Mouse (Mus musculus) heart, embryonic 10.5 days (tissue): ENCODE measurements around the gene Svbp. TPM values are rescaled to one million over a fixed set of nuclear protein-coding genes. Genes with fewer than 3 reads are reported as not detected.

ENCODE experiments used
- DNase-seq: peaks from one replicate; pipeline ENCODE4 v3.0.0-alpha.2; 2017; ENCODE audit warnings: low spot score
- H3K27ac ChIP-seq: fragments of 300-500 bp; sonication (generic); 2 replicates; pipeline ENCODE4 v1.5.1; 2016; ENCODE audit warnings: mild to moderate bottlenecking
- H3K27me3 ChIP-seq: fragments of 300-500 bp; sonication (generic); 2 replicates; pipeline ENCODE4 v1.6.1; 2016; ENCODE audit warnings: mild to moderate bottlenecking; ENCODE audit not compliant: poor library complexity, insufficient read depth, severe bottlenecking
- H3K36me3 ChIP-seq: fragments of 300-500 bp; sonication (generic); 2 replicates; pipeline ENCODE4 v1.6.1; 2016; ENCODE audit warnings: mild to moderate bottlenecking, moderate library complexity
- H3K4me1 ChIP-seq: fragments of 300-500 bp; sonication (generic); 2 replicates; pipeline ENCODE4 v1.6.1; 2016; ENCODE audit warnings: mild to moderate bottlenecking
- H3K4me3 ChIP-seq: fragments of 300-500 bp; sonication (generic); 2 replicates; pipeline ENCODE4 v1.5.1; 2016; ENCODE audit warnings: mild to moderate bottlenecking, moderate library complexity
- H3K9me3 ChIP-seq: fragments of 300-500 bp; sonication (generic); 2 replicates; pipeline ENCODE4 v1.6.1; 2016; ENCODE audit warnings: mild to moderate bottlenecking, moderate library complexity
- WGBS: fragments of 180-500 bp; shearing (Covaris S2); methylation state at CpG from one replicate; pipeline ENCODE4 v1.1.7; 2016; 5-methylcytosine and 5-hydroxymethylcytosine counted together
- polyA plus RNA-seq: library from polyadenylated mRNA; unstranded; fragments of >200 nt; fragmentation: Nextera tagmentation; extraction: Ambion mirVana; gene quantifications from 2 replicates; pipeline ENCODE4 v1.2.1, GENCODE M21; 2016

Svbp gene
- polyA plus RNA-seq = 126 and 154 TPM in 2 replicates

DNA sequence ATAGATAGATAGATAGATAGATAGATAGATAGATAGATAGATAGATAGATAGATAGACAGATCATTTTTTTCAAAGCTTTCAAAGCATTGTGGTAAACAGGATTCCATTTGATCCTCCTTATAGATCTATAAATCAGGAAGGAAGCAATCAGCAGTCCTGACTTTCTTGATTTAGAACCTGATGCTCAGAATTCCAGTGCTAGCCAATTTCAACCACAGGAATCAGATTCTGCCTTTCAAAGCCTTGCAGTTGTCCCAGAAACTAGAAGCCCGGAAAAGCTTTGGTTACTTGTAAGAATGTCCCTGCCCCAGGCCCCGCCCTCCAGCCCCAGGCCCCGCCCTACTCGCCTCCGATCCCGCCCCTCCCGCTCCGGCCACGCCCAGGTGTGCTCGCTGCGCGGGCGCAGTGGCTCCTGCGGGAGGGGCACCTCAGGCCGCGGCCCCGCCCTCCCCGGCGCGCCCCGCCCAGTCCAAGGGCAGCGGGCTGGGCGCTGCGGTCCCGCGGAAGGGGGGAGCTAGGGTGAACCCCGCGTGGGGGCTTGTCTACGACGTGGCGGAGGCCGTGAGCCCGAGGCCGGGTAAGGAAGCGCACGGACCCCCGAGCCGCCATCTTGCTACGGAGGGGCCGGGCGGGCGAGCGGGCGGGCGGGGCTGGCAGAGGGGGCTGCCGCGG is at the start of gene Svbp:
TSS of gene Svbp (plus strand) at position 398 of the 673 bp plus-strand sequence.
- Histone ChIP-seq H3K9me3 (no peaks in the 10 kb centered on the region), H3K27ac (peak within 1 kb of the TSS; percentile 95), H3K4me3 (peak within 1 kb of the TSS; percentile 72), H3K27me3 (no peaks in the 10 kb centered on the region), H3K4me1 (peaks cover 30% of the 10 kb centered on the region), H3K36me3 (peaks cover 8% of the 10 kb centered on the region; the same call in 1 of the 2 replicates)
- peak; percentile 96 for DNase-seq
- WGBS = under 1% methylated on average over 42 of the region's 47 CpGs

DNA sequence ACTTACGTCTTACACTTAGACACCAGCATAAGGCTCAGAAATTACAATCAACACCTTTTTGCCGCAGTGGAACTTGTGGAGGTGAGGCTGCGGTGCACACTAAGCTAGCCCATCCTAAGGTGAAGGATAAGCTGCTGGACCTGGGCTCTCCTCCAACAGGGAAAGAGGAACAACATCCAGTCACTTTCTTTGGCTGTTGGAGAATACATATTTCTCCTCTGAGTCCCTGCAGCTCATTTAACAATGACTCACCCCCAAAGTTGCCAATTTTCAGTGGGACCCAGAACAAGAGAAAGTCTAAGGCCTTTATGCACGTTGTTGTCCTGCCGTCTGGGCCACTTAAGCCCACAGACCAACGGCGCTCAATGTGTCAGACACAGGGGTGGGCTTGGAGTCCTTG is 48.3 kb upstream of the Svbp start:
- WGBS = 88% methylated on average over 7 of the region's 7 CpGs
- Histone ChIP-seq H3K27ac (no peak overlapping the region), H3K4me1 (peaks cover 16% of the 10 kb centered on the region), H3K27me3 (peaks cover 64% of the 10 kb centered on the region), H3K4me3 (no peak overlapping the region), H3K36me3 (no peaks in the 10 kb centered on the region), H3K9me3 (no peaks in the 10 kb centered on the region)
- DNase-seq = no peak

DNA sequence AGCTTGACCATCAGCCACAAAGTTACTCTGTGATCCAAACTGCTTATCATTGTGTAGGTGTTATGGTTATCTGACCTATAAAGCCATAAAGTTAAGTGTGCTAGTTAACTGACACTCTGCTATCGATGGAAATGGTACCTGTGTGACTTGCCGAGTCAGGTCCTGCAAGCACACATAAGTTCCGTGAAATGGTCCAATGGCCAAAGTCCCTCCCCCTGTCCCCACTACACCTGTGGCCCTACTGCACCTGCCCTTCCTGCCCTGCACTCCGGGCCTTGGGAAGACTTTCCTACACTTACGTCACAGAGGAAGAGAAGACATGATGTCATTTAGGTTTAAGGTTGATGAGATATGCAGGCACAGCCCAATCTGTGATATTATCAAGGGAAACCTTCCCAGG is 47.8 kb upstream of the Svbp start:
- H3K4me3 ChIP-seq = no peak overlapping the region
- DNase-seq = no peak

DNA sequence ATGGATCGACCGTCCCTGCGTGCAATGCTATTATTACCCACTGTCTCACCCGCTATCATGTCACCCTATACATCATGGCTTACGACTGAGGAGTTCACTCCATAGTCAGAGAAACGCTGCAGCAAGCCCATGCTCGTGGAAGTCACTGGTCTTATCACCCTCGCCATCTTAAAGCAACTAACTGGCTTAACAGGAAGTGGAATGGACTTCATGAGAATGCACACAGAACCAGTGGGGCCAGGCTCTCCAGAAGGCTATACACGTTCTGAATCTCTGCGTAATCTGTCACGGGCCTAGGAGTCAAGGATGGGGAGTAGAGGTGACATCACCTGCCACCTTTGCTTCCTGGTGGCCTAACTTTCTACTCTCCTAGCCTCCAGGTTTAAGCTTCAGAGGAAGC is 46.4 kb upstream of the Svbp start:
- Histone ChIP-seq H3K4me1 (peaks cover 11% of the 10 kb centered on the region), H3K4me3 (no peak overlapping the region), H3K9me3 (no peaks in the 10 kb centered on the region), H3K36me3 (no peaks in the 10 kb centered on the region), H3K27me3 (peaks cover 59% of the 10 kb centered on the region), H3K27ac (no peak overlapping the region)
- 73% methylated on average over 11 of the region's 11 CpGs for WGBS
- no peak for DNase-seq

More for the DNA sequence above, 47.8 kb upstream of the Svbp start:
- H3K9me3 ChIP-seq = no peaks in the 10 kb centered on the region
- WGBS = 87% methylated on average over 5 of the region's 5 CpGs
- H3K36me3 ChIP-seq = no peaks in the 10 kb centered on the region
- H3K4me1 ChIP-seq = peaks cover 14% of the 10 kb centered on the region
- H3K27me3 ChIP-seq = peaks cover 65% of the 10 kb centered on the region
- no peak overlapping the region for H3K27ac ChIP-seq

DNA sequence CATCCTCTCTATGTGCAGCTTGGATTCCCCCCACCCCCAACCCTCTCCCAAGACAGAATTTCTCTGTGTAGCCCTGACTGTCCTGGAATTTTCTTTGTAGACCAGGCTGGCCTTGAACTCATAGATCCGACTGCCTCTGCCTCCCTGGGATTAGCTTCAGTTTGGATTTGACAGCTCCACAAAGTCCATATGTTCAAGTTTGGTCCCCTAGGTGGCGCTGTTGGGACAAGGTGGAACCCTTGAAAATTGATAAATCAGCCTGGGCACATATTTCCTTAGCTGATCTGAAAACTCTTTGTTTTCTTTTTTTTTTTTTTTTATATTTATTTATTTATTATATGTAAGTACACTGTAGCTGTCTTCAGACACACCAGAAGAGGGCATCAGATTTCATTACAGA is 37.9 kb upstream of the Svbp start:
- H3K27me3 ChIP-seq = no peaks in the 10 kb centered on the region
- H3K36me3 ChIP-seq = no peaks in the 10 kb centered on the region
- 28% methylated on average over 2 of the region's 2 CpGs for WGBS
- no peak for DNase-seq
- no peak overlapping the region for H3K27ac ChIP-seq
- H3K4me3 ChIP-seq = no peak overlapping the region
- no peaks in the 10 kb centered on the region for H3K9me3 ChIP-seq
- no peaks in the 10 kb centered on the region for H3K4me1 ChIP-seq

DNA sequence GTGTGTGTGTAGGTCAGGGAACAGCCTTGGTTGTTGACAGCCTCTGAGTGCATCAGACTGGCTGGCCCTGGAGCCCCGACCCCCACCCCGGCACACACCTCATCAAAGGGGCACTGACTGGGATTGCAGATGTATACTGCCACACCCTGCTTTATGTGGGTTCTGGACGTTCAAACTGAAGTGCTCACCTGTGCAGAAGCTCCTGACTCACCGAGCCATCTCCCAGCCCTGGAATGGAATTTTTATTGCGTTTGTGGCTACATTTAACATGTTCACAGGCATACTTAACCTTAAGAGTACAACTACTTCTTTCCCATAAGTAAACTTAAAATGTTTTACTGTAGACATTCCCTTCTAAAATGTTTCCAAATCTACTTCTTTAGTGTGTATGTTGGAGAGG is 37.2 kb upstream of the Svbp start:
- Histone ChIP-seq H3K36me3 (no peaks in the 10 kb centered on the region), H3K9me3 (no peaks in the 10 kb centered on the region), H3K27me3 (no peaks in the 10 kb centered on the region), H3K27ac (no peak overlapping the region), H3K4me1 (no peaks in the 10 kb centered on the region), H3K4me3 (no peak overlapping the region)
- DNase-seq = no peak
- 64% methylated on average over 5 of the region's 5 CpGs for WGBS

DNA sequence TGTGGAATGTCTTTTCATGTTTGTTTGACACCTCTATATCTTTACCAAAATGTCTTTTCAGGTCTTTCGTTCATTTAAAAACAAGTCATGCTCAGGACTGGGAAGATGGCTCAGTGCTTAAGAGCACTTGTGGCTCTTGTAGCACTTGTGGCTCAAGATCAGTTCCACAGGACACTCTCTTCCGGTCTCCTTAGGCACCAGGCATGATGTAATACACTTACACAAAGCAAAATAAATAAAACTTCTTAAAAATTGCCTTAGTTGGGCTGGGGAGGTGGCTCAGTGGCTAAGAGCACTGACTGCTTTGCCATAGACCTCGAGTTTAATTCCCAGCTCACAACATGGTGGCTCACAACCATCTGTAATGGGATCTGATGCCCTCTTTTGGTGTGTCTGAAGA is 33.7 kb upstream of the Svbp start:
- no peaks in the 10 kb centered on the region for H3K27me3 ChIP-seq
- no peaks in the 10 kb centered on the region for H3K36me3 ChIP-seq
- no peaks in the 10 kb centered on the region for H3K9me3 ChIP-seq
- H3K27ac ChIP-seq = no peak overlapping the region
- no peak overlapping the region for H3K4me3 ChIP-seq
- H3K4me1 ChIP-seq = no peaks in the 10 kb centered on the region
- WGBS = 73% methylated on average over 3 of the region's 3 CpGs
- DNase-seq = no peak

DNA sequence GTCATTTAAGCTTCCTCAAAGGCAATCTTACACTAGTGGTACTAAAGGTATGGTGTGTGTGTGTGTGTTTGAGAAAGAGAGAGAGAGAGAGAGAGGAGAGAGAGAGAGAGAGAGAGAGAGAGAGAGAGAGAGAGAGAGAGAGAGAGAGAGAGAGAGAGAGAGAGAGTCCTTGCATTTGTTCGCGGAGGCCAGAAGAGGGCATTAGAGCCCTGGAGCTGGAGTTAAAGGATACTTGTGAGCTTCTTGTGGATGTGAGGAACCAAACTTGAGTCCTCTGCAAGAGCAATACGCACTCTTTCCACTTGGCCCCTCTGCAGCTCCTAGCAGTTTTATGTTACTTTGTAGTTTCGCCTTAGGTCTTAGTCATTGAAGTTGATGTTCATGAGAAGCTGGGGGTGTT is 32.1 kb upstream of the Svbp start:
- Histone ChIP-seq H3K4me1 (no peaks in the 10 kb centered on the region), H3K27me3 (no peaks in the 10 kb centered on the region), H3K27ac (no peak overlapping the region), H3K9me3 (no peaks in the 10 kb centered on the region), H3K4me3 (no peak overlapping the region), H3K36me3 (no peaks in the 10 kb centered on the region)
- DNase-seq = no peak
- WGBS = 61% methylated on average over 4 of the region's 4 CpGs

DNA sequence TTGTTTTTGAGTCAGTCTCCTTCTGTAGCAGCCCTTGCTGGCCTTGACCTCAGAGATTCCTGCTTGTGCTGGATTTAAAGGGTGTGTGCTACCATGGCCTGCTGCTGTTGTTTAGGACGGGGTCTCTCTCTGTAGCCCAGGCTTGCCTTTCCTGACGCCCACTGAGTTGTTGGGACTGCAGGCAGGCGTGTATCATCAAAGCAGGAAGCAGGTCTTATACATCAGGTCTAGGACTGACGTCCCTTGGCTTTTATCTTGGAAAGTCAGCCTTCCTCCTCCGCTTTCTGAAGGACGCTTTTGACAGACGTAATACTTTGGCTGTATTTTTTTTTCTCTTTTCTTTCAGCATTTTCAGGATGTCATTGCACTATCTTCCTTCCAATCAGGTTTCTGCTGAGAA is 29.2 kb upstream of the Svbp start:
- Histone ChIP-seq H3K36me3 (peaks cover 28% of the 10 kb centered on the region), H3K4me1 (peaks cover 6% of the 10 kb centered on the region; the same call in 1 of the 2 replicates), H3K4me3 (no peak overlapping the region), H3K9me3 (no peaks in the 10 kb centered on the region), H3K27me3 (no peaks in the 10 kb centered on the region), H3K27ac (no peak overlapping the region)
- 61% methylated on average over 7 of the region's 7 CpGs for WGBS
- DNase-seq = no peak

DNA sequence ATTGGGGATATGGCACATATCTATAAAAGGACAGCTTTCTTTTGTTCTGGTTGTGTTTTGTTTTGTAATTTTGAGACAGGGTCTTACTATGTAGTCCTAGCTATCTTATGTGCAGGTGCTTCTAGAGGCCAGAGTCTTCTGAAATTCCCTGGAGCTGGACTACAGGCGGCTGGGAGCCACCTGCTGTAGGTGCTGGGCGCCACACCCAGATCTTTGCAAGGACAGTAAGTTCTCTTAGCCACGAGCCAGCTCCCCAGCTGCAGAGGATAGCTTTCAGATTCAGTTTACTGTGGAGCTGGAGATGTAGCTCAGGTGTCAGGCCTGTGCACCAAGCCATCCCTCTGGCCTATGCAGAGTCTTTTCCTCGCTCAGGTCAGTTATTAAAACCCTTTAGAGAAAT is 28.0 kb upstream of the Svbp start:
- H3K36me3 ChIP-seq = peaks cover 31% of the 10 kb centered on the region
- no peak overlapping the region for H3K4me3 ChIP-seq
- H3K27ac ChIP-seq = no peak overlapping the region
- peaks cover 11% of the 10 kb centered on the region for H3K4me1 ChIP-seq
- H3K9me3 ChIP-seq = no peaks in the 10 kb centered on the region
- no peaks in the 10 kb centered on the region for H3K27me3 ChIP-seq
- 77% methylated on average over 4 of the region's 4 CpGs for WGBS
- no peak for DNase-seq

DNA sequence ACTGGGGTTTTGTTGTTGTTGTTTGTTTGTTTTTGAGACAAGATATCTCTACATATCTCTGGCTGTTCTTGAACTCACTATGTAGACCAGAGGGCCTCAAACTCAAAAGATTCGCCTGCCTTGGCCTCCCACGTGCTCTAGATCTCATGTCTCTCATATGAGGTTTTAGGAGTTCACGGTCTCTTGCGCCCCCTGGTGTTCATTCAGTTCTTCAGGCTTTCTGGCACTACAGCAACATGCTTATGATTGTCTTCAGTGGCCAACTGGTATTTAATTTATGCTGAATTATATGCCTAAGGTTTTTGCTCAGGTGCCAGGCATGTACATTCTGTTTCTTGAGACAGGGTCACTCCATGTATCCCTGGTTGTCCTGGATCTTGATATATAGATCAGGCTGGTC is 27.4 kb upstream of the Svbp start:
- no peak overlapping the region for H3K27ac ChIP-seq
- H3K36me3 ChIP-seq = peaks cover 32% of the 10 kb centered on the region
- H3K4me3 ChIP-seq = no peak overlapping the region
- DNase-seq = peak; percentile 89
- H3K9me3 ChIP-seq = no peaks in the 10 kb centered on the region
- 8% methylated on average over 4 of the region's 4 CpGs for WGBS
- peaks cover 16% of the 10 kb centered on the region for H3K4me1 ChIP-seq
- no peaks in the 10 kb centered on the region for H3K27me3 ChIP-seq

DNA sequence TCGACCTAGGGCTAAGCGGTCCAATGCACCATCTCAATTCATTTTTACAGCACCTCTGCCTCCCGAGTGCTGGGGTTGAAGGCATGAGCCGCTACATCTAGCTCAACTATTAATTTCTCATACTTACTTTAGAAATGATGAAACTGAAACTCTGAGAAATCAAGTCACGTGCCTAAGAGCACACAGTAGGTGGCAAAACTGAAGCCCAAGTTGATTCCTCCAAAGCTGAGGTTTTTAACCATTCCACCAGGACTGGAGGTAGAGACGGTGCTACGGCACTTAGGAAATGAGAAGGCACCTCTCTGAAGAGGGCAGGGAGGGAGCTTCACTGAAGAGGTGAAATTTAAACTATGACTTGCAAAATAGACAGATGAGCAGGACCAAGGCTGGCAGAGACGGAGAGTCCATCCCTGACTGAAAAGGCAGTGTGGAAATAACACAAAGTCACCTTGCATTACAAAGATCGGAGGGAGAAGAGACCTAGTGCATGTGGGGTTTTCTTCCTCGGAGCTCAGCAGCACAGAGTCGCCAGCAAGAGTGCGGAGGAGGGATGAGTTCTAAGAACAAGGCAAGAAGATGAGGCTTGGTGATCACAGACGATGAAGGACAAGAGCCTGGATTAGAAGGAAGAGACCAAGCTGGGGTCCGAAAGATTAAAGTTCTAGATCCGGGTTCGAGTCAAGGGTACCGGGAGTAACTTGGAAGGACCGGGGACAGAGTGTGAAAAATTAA is 22.0 kb upstream of the Svbp start:
- Histone ChIP-seq H3K4me3 (peak overlapping the region; percentile 70), H3K27me3 (no peaks in the 10 kb centered on the region), H3K36me3 (peaks cover 31% of the 10 kb centered on the region), H3K9me3 (no peaks in the 10 kb centered on the region), H3K4me1 (peaks cover 28% of the 10 kb centered on the region), H3K27ac (peak overlapping the region; percentile 91)
- WGBS = 38% methylated on average over 18 of the region's 18 CpGs
- no peak for DNase-seq

DNA sequence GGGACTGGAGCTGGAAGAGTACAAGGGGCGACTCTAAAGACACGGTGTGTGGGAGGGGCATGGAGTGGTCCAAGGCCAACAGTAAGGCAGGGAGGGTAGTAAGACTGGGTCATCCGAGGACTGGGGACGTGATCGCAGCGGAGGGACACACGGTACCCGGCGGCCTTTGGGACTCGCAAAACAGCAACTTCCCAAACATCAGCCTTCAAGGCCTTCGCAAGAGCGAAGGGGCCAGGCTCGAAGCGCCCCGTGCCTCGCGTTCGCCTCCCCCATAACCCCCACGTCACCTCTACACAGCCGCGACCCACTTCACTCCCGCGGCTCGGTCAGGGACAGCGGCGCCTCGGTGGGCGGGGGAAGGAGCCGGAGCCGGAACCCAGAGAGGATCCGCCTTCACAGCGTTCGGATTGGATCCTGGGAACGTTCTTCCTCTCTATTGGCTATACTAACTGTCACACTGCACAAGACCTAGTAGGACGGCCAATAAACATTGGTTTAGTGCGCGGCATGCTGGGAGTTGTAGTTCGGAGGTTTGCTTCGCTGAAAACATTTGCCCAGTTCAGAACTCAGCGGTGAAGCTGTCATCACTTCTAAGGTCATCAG is 21.2 kb upstream of the Svbp start, which contains the start of gene Zfp691:
TSS of gene Zfp691 (minus strand) at position 345 of the 603 bp plus-strand sequence.
- Histone ChIP-seq H3K36me3 (peaks cover 22% of the 10 kb centered on the region), H3K27me3 (no peaks in the 10 kb centered on the region), H3K27ac (peak within 1 kb of the TSS; percentile 91), H3K9me3 (no peaks in the 10 kb centered on the region), H3K4me1 (peaks cover 33% of the 10 kb centered on the region), H3K4me3 (peak within 1 kb of the TSS; percentile 70)
- DNase-seq = peak; percentile 98
- under 1% methylated on average over 40 of the region's 40 CpGs for WGBS
